Mouse (Mus musculus): ENCODE data around the gene Tubb4b. TPM values are rescaled to one million over a fixed set of nuclear protein-coding genes. Genes with fewer than 3 reads are reported as not detected.

The Tubb4b gene
- polyA plus RNA-seq, 1 experiment from 2014 or later = 600 TPM

Other genes with a start within 250 kb of the Tubb4b start
- gene Mrpl41, start 249.6 kb downstream of the Tubb4b start, polyA plus RNA-seq (2015; fragmentation: Nextera tagmentation; extraction: Ambion mirVana) = 136 and 141 TPM in 2 replicates
- 7.7 and 8.5 TPM in 2 replicates for gene Pnpla7, start 248.7 kb downstream of the Tubb4b start, polyA plus RNA-seq (2015; fragmentation: Nextera tagmentation; extraction: Ambion mirVana)
- 48.8 and 50.6 TPM in 2 replicates for gene Nsmf, start 170.3 kb downstream of the Tubb4b start, polyA plus RNA-seq (2015; fragmentation: Nextera tagmentation; extraction: Ambion mirVana)
- 8.9 and 11.7 TPM in 2 replicates for gene Entpd8, start 144.4 kb downstream of the Tubb4b start, polyA plus RNA-seq (2015; fragmentation: Nextera tagmentation; extraction: Ambion mirVana)
- gene Noxa1, start 129.6 kb downstream of the Tubb4b start, polyA plus RNA-seq (2015; fragmentation: Nextera tagmentation; extraction: Ambion mirVana) = 5.6 and 10.0 TPM in 2 replicates
- gene Nrarp, start 43.9 kb downstream of the Tubb4b start, polyA plus RNA-seq (2015; fragmentation: Nextera tagmentation; extraction: Ambion mirVana) = 14.3 and 19.3 TPM in 2 replicates
- 16.4 and 18.5 TPM in 2 replicates for gene Tor4a, start 27.8 kb downstream of the Tubb4b start, polyA plus RNA-seq (2015; fragmentation: Nextera tagmentation; extraction: Ambion mirVana)
- 94.8 and 106 TPM in 2 replicates for gene Nelfb, start 13.2 kb downstream of the Tubb4b start, polyA plus RNA-seq (2015; fragmentation: Nextera tagmentation; extraction: Ambion mirVana)
- not detected in 2 replicates for gene Stpg3, start 10.1 kb downstream of the Tubb4b start, polyA plus RNA-seq (2015; fragmentation: Nextera tagmentation; extraction: Ambion mirVana)
- not detected in 2 replicates for gene Fam166a, start 6.0 kb downstream of the Tubb4b start, polyA plus RNA-seq (2015; fragmentation: Nextera tagmentation; extraction: Ambion mirVana)
- gene Slc34a3, start 9.7 kb upstream of the Tubb4b start, polyA plus RNA-seq (2015; fragmentation: Nextera tagmentation; extraction: Ambion mirVana) = 5.0 and 5.6 TPM in 2 replicates
- 0.14 and 0.29 TPM in 2 replicates for gene Rnf224, start 12.1 kb upstream of the Tubb4b start, polyA plus RNA-seq (2015; fragmentation: Nextera tagmentation; extraction: Ambion mirVana)
- 19.0 and 24.8 TPM in 2 replicates for gene Rnf208, start 17.6 kb upstream of the Tubb4b start, polyA plus RNA-seq (2015; fragmentation: Nextera tagmentation; extraction: Ambion mirVana)
- 1.4 and 2.3 TPM in 2 replicates for gene Cysrt1, start 17.8 kb upstream of the Tubb4b start, polyA plus RNA-seq (2015; fragmentation: Nextera tagmentation; extraction: Ambion mirVana)
- 4.3 and 5.5 TPM in 2 replicates for gene AL732309.1, start 22.2 kb upstream of the Tubb4b start, polyA plus RNA-seq (2015; fragmentation: Nextera tagmentation; extraction: Ambion mirVana)
- 22.8 and 23.2 TPM in 2 replicates for gene Tmem203, start 30.7 kb upstream of the Tubb4b start, polyA plus RNA-seq (2015; fragmentation: Nextera tagmentation; extraction: Ambion mirVana)
- 20.7 and 23.6 TPM in 2 replicates for gene Tprn, start 37.9 kb upstream of the Tubb4b start, polyA plus RNA-seq (2015; fragmentation: Nextera tagmentation; extraction: Ambion mirVana)
- 200 and 212 TPM in 2 replicates for gene Ssna1, start 47.7 kb upstream of the Tubb4b start, polyA plus RNA-seq (2015; fragmentation: Nextera tagmentation; extraction: Ambion mirVana)
- gene Anapc2, start 47.8 kb upstream of the Tubb4b start, polyA plus RNA-seq (2015; fragmentation: Nextera tagmentation; extraction: Ambion mirVana) = 95.8 and 103 TPM in 2 replicates
- gene Tmem210, start 63.4 kb upstream of the Tubb4b start, polyA plus RNA-seq (2015; fragmentation: Nextera tagmentation; extraction: Ambion mirVana) = not detected in 2 replicates
- 0.43 and 1.8 TPM in 2 replicates for gene Lrrc26, start 65.2 kb upstream of the Tubb4b start, polyA plus RNA-seq (2015; fragmentation: Nextera tagmentation; extraction: Ambion mirVana)
- 1.4 TPM in 2 replicates for gene Grin1, start 94.5 kb upstream of the Tubb4b start, polyA plus RNA-seq (2015; fragmentation: Nextera tagmentation; extraction: Ambion mirVana)
- 40.2 and 40.8 TPM in 2 replicates for gene Man1b1, start 107.6 kb upstream of the Tubb4b start, polyA plus RNA-seq (2015; fragmentation: Nextera tagmentation; extraction: Ambion mirVana)
- 46.0 and 48.6 TPM in 2 replicates for gene Dpp7, start 131.7 kb upstream of the Tubb4b start, polyA plus RNA-seq (2015; fragmentation: Nextera tagmentation; extraction: Ambion mirVana)
- 105 and 122 TPM in 2 replicates for gene Uap1l1, start 141.0 kb upstream of the Tubb4b start, polyA plus RNA-seq (2015; fragmentation: Nextera tagmentation; extraction: Ambion mirVana)
- 46.8 and 48.8 TPM in 2 replicates for gene Sapcd2, start 147.6 kb upstream of the Tubb4b start, polyA plus RNA-seq (2015; fragmentation: Nextera tagmentation; extraction: Ambion mirVana)
- 12.1 and 15.6 TPM in 2 replicates for gene Entpd2, start 171.2 kb upstream of the Tubb4b start, polyA plus RNA-seq (2015; fragmentation: Nextera tagmentation; extraction: Ambion mirVana)
- gene Npdc1, start 174.6 kb upstream of the Tubb4b start, polyA plus RNA-seq (2015; fragmentation: Nextera tagmentation; extraction: Ambion mirVana) = 40.9 and 48.2 TPM in 2 replicates
- gene Fut7, start 198.6 kb upstream of the Tubb4b start, polyA plus RNA-seq (2015; fragmentation: Nextera tagmentation; extraction: Ambion mirVana) = 0.18 TPM in 1 of 2 replicates, not detected in the other
- gene Abca2, start 204.0 kb upstream of the Tubb4b start, polyA plus RNA-seq (2015; fragmentation: Nextera tagmentation; extraction: Ambion mirVana) = 2.8 and 3.7 TPM in 2 replicates
- 2.2 and 3.0 TPM in 2 replicates for gene Clic3, start 232.1 kb upstream of the Tubb4b start, polyA plus RNA-seq (2015; fragmentation: Nextera tagmentation; extraction: Ambion mirVana)
- gene Paxx, start 236.4 kb upstream of the Tubb4b start, polyA plus RNA-seq (2015; fragmentation: Nextera tagmentation; extraction: Ambion mirVana) = 28.0 and 33.2 TPM in 2 replicates
- gene Ptgds, start 245.3 kb upstream of the Tubb4b start, polyA plus RNA-seq (2015; fragmentation: Nextera tagmentation; extraction: Ambion mirVana) = 4.6 and 5.8 TPM in 2 replicates

Measured in intestine, embryonic 15.5 days (tissue).